Mouse (Mus musculus) thymus, adult 18-20 months (tissue): ENCODE results near the gene Maml2.
A peak's percentile ranks its signal among the peaks of the same experiment; 100 is the strongest.

Experiments
- DNase-seq, 2 experiments: peaks; one replicate each; pipeline ENCODE4 v3.0.0; 2022; ENCODE audit warnings: mixed read lengths in 2 of 2

Gene Maml2

GRCm38 (mm10) chr9:13311094-13311493 lies 13.3 kb downstream of the Maml2 start:
- DNase-seq: no peak

GRCm38 (mm10) chr9:13313923-13314322 lies 16.2 kb downstream of the Maml2 start:
- DNase-seq: no peak

GRCm38 (mm10) chr9:13314577-13315004 lies 16.8 kb downstream of the Maml2 start:
- no peak for DNase-seq

GRCm38 (mm10) chr9:13315393-13315792 lies 17.6 kb downstream of the Maml2 start:
- DNase-seq: no peak

- no peak for DNase-seq
Measured at GRCm38 (mm10) chr9:13319566-13319965, 21.8 kb downstream of the Maml2 start.

GRCm38 (mm10) chr9:13320800-13321364 lies 23.1 kb downstream of the Maml2 start:
- no peak for DNase-seq

GRCm38 (mm10) chr9:13323074-13323473 lies 25.3 kb downstream of the Maml2 start:
- no peak for DNase-seq

GRCm38 (mm10) chr9:13323612-13324011 lies 25.9 kb downstream of the Maml2 start:
- peak in 1 of 2 experiments; percentile 38 for DNase-seq

GRCm38 (mm10) chr9:13414230-13414766 lies 116.5 kb downstream of the Maml2 start:
- DNase-seq: no peak

- no peak for DNase-seq
Measured at GRCm38 (mm10) chr9:13425031-13425940, 127.5 kb downstream of the Maml2 start.

GRCm38 (mm10) chr9:13429477-13430125 lies 131.8 kb downstream of the Maml2 start:
- no peak for DNase-seq

GRCm38 (mm10) chr9:13430302-13430701 lies 132.5 kb downstream of the Maml2 start:
- DNase-seq: no peak

GRCm38 (mm10) chr9:13430744-13431143 lies 133.0 kb downstream of the Maml2 start:
- DNase-seq: no peak

GRCm38 (mm10) chr9:13431646-13432045 lies 133.9 kb downstream of the Maml2 start:
- no peak for DNase-seq

- DNase-seq: no peak
Measured at GRCm38 (mm10) chr9:13433501-13434090, 135.8 kb downstream of the Maml2 start.

- DNase-seq: no peak
Measured at GRCm38 (mm10) chr9:13440911-13441310, 143.2 kb downstream of the Maml2 start.

GRCm38 (mm10) chr9:13442012-13442735 lies 144.4 kb downstream of the Maml2 start:
- DNase-seq: no peak

- no peak for DNase-seq
Measured at GRCm38 (mm10) chr9:13443484-13444211, 145.9 kb downstream of the Maml2 start.

- no peak for DNase-seq
Measured at GRCm38 (mm10) chr9:13446236-13446635, 148.5 kb downstream of the Maml2 start.

GRCm38 (mm10) chr9:13446703-13447285 lies 149.0 kb downstream of the Maml2 start, which contains the start of gene Gm17571:
Gm17571 (minus strand) TSS chr9:13446753.
- no peak for DNase-seq

- no peak for DNase-seq
Measured at GRCm38 (mm10) chr9:13448716-13449115, 151.0 kb downstream of the Maml2 start.
